Mouse (Mus musculus): Measurements from ENCODE around the gene Susd4. TPM values are rescaled to one million over a fixed set of nuclear protein-coding genes. Genes with fewer than 3 reads are reported as not detected.

The Susd4 gene
- polyA plus RNA-seq, 1 experiment, result 1.1 TPM

DNA sequence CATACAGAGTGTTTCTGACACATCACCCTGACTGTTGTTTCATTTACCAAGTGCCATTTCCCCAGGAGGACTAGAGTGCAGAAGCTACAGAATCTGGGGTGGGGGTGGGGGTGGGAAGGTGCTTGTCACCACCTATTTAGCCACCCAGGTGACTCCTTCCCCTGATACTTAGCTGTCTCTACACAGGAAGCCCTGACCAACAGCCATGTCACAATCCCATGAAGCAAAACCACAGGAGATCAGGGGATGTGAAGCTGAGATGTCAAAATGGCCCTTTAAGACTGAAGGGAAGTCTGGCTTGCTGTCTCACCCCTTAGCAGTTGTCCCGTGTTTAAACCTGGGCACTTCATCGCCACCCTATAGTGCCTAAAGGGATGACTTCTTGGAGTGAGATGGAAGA lies 37.9 kb downstream of the Susd4 start:
- no peak overlapping the region for H3K27ac ChIP-seq (ENCODE audit: control insufficient read depth, insufficient read depth, low read depth, low read length)
- H3K4me3 ChIP-seq (ENCODE audit: control insufficient read depth, low read depth, low read length), result no peak overlapping the region
- H3K27me3 ChIP-seq (ENCODE audit: control insufficient read depth, insufficient read depth, low read length), result no peaks in the 10 kb centered on the region
- H3K4me1 ChIP-seq (ENCODE audit: control insufficient read depth, insufficient read depth, low read length), result no peaks in the 10 kb centered on the region; the same call in 1 of the 2 replicates
- TF ChIP-seq CTCF (IDR thresholded peaks at IDR 0.05; ENCODE audit: control insufficient read depth, insufficient read depth, insufficient replicate concordance, low read depth, low read length) (no peak), POLR2A (IDR thresholded peaks at IDR 0.05; ENCODE audit: control insufficient read depth, low read depth, low read length) (no peak)
- no peaks in the 10 kb centered on the region for H3K36me3 ChIP-seq (ENCODE audit: control insufficient read depth, insufficient read depth, low read length)

DNA sequence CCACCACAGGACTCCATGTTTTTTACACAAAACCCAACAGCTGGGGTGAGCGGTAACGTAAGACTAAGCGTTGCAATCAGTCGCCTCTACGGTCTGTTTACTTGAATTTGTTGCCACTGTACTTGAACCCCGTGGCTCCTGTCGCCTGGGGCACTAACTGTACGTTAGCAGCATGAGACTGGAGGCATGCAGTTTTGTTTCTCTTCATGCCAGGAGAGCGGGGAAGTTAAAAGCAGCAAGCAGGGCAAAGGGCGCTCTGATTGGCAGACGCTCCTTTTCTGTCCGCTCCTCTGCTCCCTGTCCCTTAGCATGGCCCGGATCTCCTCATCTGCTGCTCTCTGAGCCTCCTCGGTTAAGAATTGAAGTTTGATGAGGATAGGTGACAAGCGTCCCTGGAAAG lies 39.2 kb downstream of the Susd4 start:
- Histone ChIP-seq H3K27ac (ENCODE audit: control insufficient read depth, insufficient read depth, low read depth, low read length) (no peak overlapping the region), H3K36me3 (ENCODE audit: control insufficient read depth, insufficient read depth, low read length) (no peaks in the 10 kb centered on the region), H3K27me3 (ENCODE audit: control insufficient read depth, insufficient read depth, low read length) (no peaks in the 10 kb centered on the region), H3K4me3 (ENCODE audit: control insufficient read depth, low read depth, low read length) (no peak overlapping the region), H3K4me1 (ENCODE audit: control insufficient read depth, insufficient read depth, low read length) (no peaks in the 10 kb centered on the region; the same call in 1 of the 2 replicates)
- TF ChIP-seq CTCF (IDR thresholded peaks at IDR 0.05; ENCODE audit: control insufficient read depth, insufficient read depth, insufficient replicate concordance, low read depth, low read length), result no peak
- no peak for TF ChIP-seq POLR2A (IDR thresholded peaks at IDR 0.05; ENCODE audit: control insufficient read depth, low read depth, low read length)

DNA sequence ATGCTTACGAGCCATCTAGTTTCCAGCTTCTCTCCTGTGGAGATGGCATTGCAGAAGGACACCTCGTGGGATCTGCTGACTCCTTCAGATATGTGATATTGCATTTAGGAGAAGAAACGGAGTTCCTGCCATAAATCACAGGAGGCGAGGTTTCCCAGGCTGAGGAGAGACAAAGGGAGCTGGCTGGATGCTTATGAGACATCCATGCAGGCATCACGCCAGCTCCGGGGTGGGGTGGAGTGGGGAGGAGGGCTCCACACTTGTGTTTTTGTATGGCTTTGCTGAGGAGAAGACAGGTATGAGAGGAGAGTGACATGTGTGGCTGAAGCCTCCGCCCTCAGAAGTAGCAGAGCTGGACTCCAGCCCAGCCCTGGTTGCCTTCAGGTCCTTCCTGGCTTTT lies 50.3 kb downstream of the Susd4 start:
- Histone ChIP-seq H3K27ac (ENCODE audit: control insufficient read depth, insufficient read depth, low read depth, low read length) (no peak overlapping the region), H3K27me3 (ENCODE audit: control insufficient read depth, insufficient read depth, low read length) (no peaks in the 10 kb centered on the region), H3K36me3 (ENCODE audit: control insufficient read depth, insufficient read depth, low read length) (no peaks in the 10 kb centered on the region), H3K4me3 (ENCODE audit: control insufficient read depth, low read depth, low read length) (no peak overlapping the region), H3K4me1 (ENCODE audit: control insufficient read depth, insufficient read depth, low read length) (peaks cover 4% of the 10 kb centered on the region)
- TF ChIP-seq CTCF (IDR thresholded peaks at IDR 0.05; ENCODE audit: control insufficient read depth, insufficient read depth, insufficient replicate concordance, low read depth, low read length) (no peak), POLR2A (IDR thresholded peaks at IDR 0.05; ENCODE audit: control insufficient read depth, low read depth, low read length) (no peak)

DNA sequence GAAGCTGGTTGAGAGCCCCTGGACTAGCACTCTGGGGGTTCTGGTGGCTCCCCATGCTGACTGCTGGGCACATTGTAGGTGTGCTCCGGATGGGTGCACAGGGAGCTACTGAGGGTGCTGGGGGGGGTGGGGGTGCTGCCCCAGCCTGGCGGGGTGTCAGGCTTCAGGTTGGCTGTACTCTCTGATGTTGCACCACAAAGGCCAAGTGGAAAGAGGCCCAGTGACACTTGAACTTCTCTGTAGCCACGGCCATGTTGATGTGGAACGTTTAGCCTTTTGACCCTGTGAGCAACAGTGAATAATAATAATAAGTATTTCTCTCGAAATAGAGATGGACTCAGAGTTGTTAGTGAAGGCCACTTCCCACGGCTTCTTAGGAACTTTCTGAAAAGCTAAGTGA lies 50.9 kb downstream of the Susd4 start:
- no peaks in the 10 kb centered on the region for H3K27me3 ChIP-seq (ENCODE audit: control insufficient read depth, insufficient read depth, low read length)
- no peaks in the 10 kb centered on the region for H3K36me3 ChIP-seq (ENCODE audit: control insufficient read depth, insufficient read depth, low read length)
- no peak overlapping the region for H3K27ac ChIP-seq (ENCODE audit: control insufficient read depth, insufficient read depth, low read depth, low read length)
- peaks cover 4% of the 10 kb centered on the region for H3K4me1 ChIP-seq (ENCODE audit: control insufficient read depth, insufficient read depth, low read length)
- H3K4me3 ChIP-seq (ENCODE audit: control insufficient read depth, low read depth, low read length), result no peak overlapping the region
- no peak for TF ChIP-seq CTCF (IDR thresholded peaks at IDR 0.05; ENCODE audit: control insufficient read depth, insufficient read depth, insufficient replicate concordance, low read depth, low read length)
- TF ChIP-seq POLR2A (IDR thresholded peaks at IDR 0.05; ENCODE audit: control insufficient read depth, low read depth, low read length), result no peak

DNA sequence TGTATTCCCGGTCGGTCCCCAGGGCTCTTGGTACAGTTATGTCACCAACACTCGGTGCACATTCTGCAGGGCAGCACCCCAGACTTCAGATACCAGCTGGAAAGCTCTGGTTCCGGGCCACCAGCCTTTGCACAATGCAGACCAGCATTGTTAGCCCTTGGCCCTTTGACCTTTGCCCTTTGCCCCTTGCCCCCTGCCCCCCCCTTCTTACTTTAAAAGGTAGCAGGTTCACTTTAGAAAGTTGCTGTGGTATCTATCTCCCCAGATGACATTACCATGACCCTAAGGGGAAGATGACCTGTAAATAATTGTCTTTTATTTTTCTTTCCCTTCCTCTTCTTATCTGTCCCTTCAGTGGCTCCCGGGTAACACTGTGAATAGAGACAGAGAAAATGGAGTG lies 53.4 kb downstream of the Susd4 start:
- no peaks in the 10 kb centered on the region for H3K27me3 ChIP-seq (ENCODE audit: control insufficient read depth, insufficient read depth, low read length)
- H3K36me3 ChIP-seq (ENCODE audit: control insufficient read depth, insufficient read depth, low read length), result no peaks in the 10 kb centered on the region
- H3K4me3 ChIP-seq (ENCODE audit: control insufficient read depth, low read depth, low read length), result no peak overlapping the region
- no peak for TF ChIP-seq POLR2A (IDR thresholded peaks at IDR 0.05; ENCODE audit: control insufficient read depth, low read depth, low read length)
- no peak for TF ChIP-seq CTCF (IDR thresholded peaks at IDR 0.05; ENCODE audit: control insufficient read depth, insufficient read depth, insufficient replicate concordance, low read depth, low read length)
- H3K27ac ChIP-seq (ENCODE audit: control insufficient read depth, insufficient read depth, low read depth, low read length), result no peak overlapping the region
- peaks cover 4% of the 10 kb centered on the region for H3K4me1 ChIP-seq (ENCODE audit: control insufficient read depth, insufficient read depth, low read length)

DNA sequence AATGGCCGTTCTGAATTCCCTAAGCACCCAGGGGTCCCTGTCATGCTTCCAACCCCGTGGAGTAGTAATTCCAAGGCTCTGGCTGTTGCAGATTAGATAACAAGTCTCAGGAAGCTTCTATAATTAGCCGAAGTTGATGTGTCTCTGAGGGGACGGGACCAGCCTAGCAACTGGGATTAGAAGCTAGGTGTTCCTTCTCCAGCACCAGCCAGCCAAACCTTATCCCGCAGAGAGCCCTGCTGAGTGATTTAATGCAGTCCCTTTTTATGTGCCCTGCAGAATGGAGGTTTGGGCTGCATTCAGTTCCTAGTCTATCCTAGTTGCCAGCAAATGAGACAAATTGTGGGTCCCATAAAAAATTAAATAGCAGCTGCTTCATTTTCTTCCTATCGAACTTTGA lies 54.0 kb downstream of the Susd4 start:
- Histone ChIP-seq H3K27me3 (ENCODE audit: control insufficient read depth, insufficient read depth, low read length) (no peaks in the 10 kb centered on the region), H3K4me3 (ENCODE audit: control insufficient read depth, low read depth, low read length) (no peak overlapping the region), H3K36me3 (ENCODE audit: control insufficient read depth, insufficient read depth, low read length) (no peaks in the 10 kb centered on the region), H3K4me1 (ENCODE audit: control insufficient read depth, insufficient read depth, low read length) (peaks cover 4% of the 10 kb centered on the region), H3K27ac (ENCODE audit: control insufficient read depth, insufficient read depth, low read depth, low read length) (no peak overlapping the region)
- TF ChIP-seq POLR2A (IDR thresholded peaks at IDR 0.05; ENCODE audit: control insufficient read depth, low read depth, low read length) (no peak), CTCF (IDR thresholded peaks at IDR 0.05; ENCODE audit: control insufficient read depth, insufficient read depth, insufficient replicate concordance, low read depth, low read length) (no peak)

DNA sequence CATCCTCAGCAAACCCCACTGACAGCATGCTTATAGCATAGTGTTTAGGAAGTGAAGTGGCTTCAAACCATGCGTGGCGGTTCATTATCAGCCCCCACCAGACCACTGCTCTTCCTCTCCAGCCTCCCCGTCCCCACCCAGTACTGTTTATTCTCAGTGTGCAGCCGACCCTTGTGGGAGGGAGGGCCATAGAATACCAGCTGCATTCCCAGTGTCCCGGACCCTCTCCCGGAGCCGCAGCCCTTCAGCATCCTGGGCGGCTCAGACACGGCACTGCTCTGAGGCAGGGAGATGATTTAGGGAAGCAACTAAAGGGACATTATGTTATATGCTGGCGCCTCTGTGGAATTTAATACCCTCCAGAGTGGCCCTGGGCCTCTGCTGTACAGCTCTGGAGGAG lies 55.3 kb downstream of the Susd4 start:
- no peaks in the 10 kb centered on the region for H3K27me3 ChIP-seq (ENCODE audit: control insufficient read depth, insufficient read depth, low read length)
- H3K4me1 ChIP-seq (ENCODE audit: control insufficient read depth, insufficient read depth, low read length), result peaks cover 4% of the 10 kb centered on the region
- no peaks in the 10 kb centered on the region for H3K36me3 ChIP-seq (ENCODE audit: control insufficient read depth, insufficient read depth, low read length)
- TF ChIP-seq CTCF (IDR thresholded peaks at IDR 0.05; ENCODE audit: control insufficient read depth, insufficient read depth, insufficient replicate concordance, low read depth, low read length), result no peak
- no peak for TF ChIP-seq POLR2A (IDR thresholded peaks at IDR 0.05; ENCODE audit: control insufficient read depth, low read depth, low read length)
- H3K27ac ChIP-seq (ENCODE audit: control insufficient read depth, insufficient read depth, low read depth, low read length), result no peak overlapping the region
- no peak overlapping the region for H3K4me3 ChIP-seq (ENCODE audit: control insufficient read depth, low read depth, low read length)

DNA sequence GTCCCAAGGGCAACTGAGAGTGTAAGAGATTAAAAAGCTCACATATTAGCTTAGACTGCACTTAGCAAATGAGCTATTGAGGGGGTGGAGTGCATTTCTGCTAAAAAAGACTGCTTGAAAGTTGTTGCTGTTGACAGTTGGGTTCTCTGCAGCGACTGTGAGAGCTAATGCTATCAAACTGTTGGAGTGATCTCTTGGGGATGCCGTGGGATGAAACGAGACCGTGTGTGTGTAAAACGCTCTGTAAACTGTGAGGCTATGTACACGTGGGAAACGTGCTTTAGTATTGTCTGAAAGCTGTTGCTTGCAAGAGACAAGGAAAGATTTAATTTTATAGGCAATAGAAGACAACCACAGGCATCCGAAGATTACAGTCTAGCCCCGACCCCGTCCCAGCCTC lies 59.1 kb downstream of the Susd4 start:
- Histone ChIP-seq H3K27me3 (ENCODE audit: control insufficient read depth, insufficient read depth, low read length) (no peaks in the 10 kb centered on the region), H3K4me3 (ENCODE audit: control insufficient read depth, low read depth, low read length) (no peak overlapping the region), H3K36me3 (ENCODE audit: control insufficient read depth, insufficient read depth, low read length) (no peaks in the 10 kb centered on the region), H3K27ac (ENCODE audit: control insufficient read depth, insufficient read depth, low read depth, low read length) (no peak overlapping the region), H3K4me1 (ENCODE audit: control insufficient read depth, insufficient read depth, low read length) (no peaks in the 10 kb centered on the region)
- TF ChIP-seq CTCF (IDR thresholded peaks at IDR 0.05; ENCODE audit: control insufficient read depth, insufficient read depth, insufficient replicate concordance, low read depth, low read length), result no peak
- no peak for TF ChIP-seq POLR2A (IDR thresholded peaks at IDR 0.05; ENCODE audit: control insufficient read depth, low read depth, low read length)

Data from testis, adult 2 months (tissue).